Mouse (Mus musculus): ENCODE data around the gene Hist4h4.

GRCm38 (mm10) chr6:136821086-136821485, 16.9 kb upstream of the Hist4h4 start:
- TF ChIP-seq CTCF (IDR thresholded peaks at IDR 0.05; ENCODE audit: low read depth, low read length) (no peak), EP300 (IDR thresholded peaks at IDR 0.05; ENCODE audit: insufficient read depth, low read depth, low read length) (no peak), POLR2A (IDR thresholded peaks at IDR 0.05; ENCODE audit: insufficient read depth, low read length) (no peak)

All from ES-Bruce4 (cell line).